Mouse (Mus musculus) stomach, embryonic 15.5 days (tissue): ENCODE measurements at regions not wholly inside any gene's neighbourhood (a gene's known extent, or its start where the extent isn't known, plus 50 kb on each side); places are given as distances from the start of the nearest gene placed in this dataset.
A peak's percentile ranks its signal among the peaks of the same experiment; 100 is the strongest.

ENCODE experiments used
- ATAC-seq: fragments of 200-750 bp; cut with Nextera tagmentation; 2 replicates; pipeline ENCODE4 v1.8.0; 2017; ENCODE audit warnings: low read depth, moderate number of reproducible peaks, moderate TSS enrichment; ENCODE audit not compliant: insufficient read depth, low FRiP score
- H3K27ac ChIP-seq: fragments of 300-500 bp; sonication (generic); 2 replicates; pipeline ENCODE4 v1.5.1; 2015; ENCODE audit warnings: mild to moderate bottlenecking, inconsistent platforms
- H3K27me3 ChIP-seq: fragments of 300-500 bp; sonication (generic); replicated peaks from 2 replicates; pipeline ENCODE4 v1.6.1; 2015; ENCODE audit warnings: inconsistent platforms
- H3K36me3 ChIP-seq: fragments of 300-500 bp; sonication (generic); 2 replicates; pipeline ENCODE4 v1.6.1; 2015; ENCODE audit warnings: inconsistent platforms
- H3K4me1 ChIP-seq: fragments of 300-500 bp; sonication (generic); 2 replicates; pipeline ENCODE4 v1.6.1; 2015; ENCODE audit warnings: inconsistent platforms
- H3K4me2 ChIP-seq: fragments of 300-500 bp; sonication (generic); 2 replicates; pipeline ENCODE4 v1.6.1; 2015; ENCODE audit warnings: mild to moderate bottlenecking, inconsistent platforms
- H3K4me3 ChIP-seq: fragments of 300-500 bp; sonication (generic); replicated peaks from 2 replicates; pipeline ENCODE4 v1.5.1; 2015; ENCODE audit warnings: inconsistent platforms
- H3K9ac ChIP-seq: fragments of 300-500 bp; sonication (generic); 2 replicates; pipeline ENCODE4 v1.6.1; 2015; ENCODE audit warnings: inconsistent platforms
- H3K9me3 ChIP-seq: fragments of 300-500 bp; sonication (generic); 2 replicates; pipeline ENCODE4 v1.6.1; 2016; ENCODE audit warnings: inconsistent platforms
- WGBS: fragments of 180-500 bp; shearing (Covaris S2); methylation state at CpG from one replicate; pipeline ENCODE4 v1.1.7; 2015; 5-methylcytosine and 5-hydroxymethylcytosine counted together

DNA sequence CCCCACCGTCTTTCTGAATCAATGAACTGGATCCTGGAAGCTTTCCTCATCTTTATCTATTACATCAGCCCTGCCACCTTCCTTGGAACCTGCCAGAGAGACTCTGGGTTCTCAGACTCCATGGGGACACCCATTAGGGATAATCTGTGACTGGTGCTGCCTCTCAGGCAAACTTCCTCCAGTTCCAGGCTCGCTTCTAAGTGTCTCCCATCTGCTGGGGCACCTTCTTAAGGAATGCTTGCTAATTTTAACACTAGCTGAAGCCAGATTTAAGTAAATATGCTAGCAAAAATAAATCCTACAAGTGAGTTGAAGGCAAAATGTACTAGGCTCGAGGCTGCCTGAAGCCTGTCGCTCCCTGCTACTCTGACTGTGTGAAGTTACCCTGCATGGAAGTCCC lies 127.9 kb downstream of the Vegfa start:
- Histone ChIP-seq H3K9ac (no peak overlapping the region), H3K27me3 (no peaks in the 10 kb centered on the region), H3K9me3 (no peaks in the 10 kb centered on the region), H3K36me3 (no peaks in the 10 kb centered on the region), H3K4me1 (no peaks in the 10 kb centered on the region), H3K27ac (no peak overlapping the region), H3K4me3 (no peak overlapping the region), H3K4me2 (no peak overlapping the region)
- no peak for ATAC-seq
- 65% methylated on average over 4 of the region's 4 CpGs for WGBS

DNA sequence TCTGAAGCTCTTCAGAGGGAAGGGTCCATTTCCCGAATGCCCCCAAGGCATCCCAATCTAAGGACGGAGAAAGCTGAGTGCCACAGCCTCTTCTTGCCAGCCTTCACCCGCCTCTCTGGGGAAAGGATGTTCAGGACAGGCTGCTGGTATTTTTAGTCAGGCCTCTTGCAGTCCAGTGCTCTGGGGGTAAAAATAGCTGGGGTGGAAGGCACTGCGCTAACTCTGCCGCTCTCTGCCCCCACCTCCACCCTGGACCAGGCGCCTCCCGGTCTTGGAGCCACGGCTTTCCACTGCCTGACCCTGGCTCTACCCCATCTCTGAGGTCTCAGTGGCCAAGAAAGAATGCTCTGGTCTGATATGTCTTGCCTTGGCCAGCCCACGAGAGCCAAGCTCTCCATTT lies 128.9 kb downstream of the Vegfa start:
- H3K27ac ChIP-seq: no peak overlapping the region
- 84% methylated on average over 9 of the region's 9 CpGs for WGBS
- H3K4me2 ChIP-seq: no peak overlapping the region
- ATAC-seq: no peak
- H3K27me3 ChIP-seq: no peaks in the 10 kb centered on the region
- no peak overlapping the region for H3K4me3 ChIP-seq
- H3K36me3 ChIP-seq: no peaks in the 10 kb centered on the region
- H3K4me1 ChIP-seq: no peaks in the 10 kb centered on the region
- no peak overlapping the region for H3K9ac ChIP-seq
- no peaks in the 10 kb centered on the region for H3K9me3 ChIP-seq

DNA sequence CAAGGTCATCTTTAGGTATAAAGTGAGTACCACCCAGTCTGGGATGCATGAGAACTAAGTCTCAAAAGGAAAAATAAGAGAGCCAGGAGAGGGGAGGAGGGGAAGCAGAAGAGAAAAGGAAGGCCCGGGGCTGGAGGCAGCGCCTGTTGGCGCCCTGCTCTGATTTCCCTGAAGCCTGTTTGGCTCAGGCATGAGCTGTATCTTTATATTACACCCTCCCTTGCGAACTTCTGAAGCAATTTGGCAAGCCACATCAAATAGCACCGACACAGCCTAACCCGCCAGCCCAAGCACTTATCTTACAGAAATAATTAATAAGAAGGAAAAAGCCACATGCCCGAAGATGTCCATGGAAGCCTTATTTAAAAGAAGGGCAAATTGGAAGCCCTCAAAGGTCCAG lies 129.5 kb downstream of the Vegfa start:
- no peak for ATAC-seq
- Histone ChIP-seq H3K36me3 (no peaks in the 10 kb centered on the region), H3K27me3 (no peaks in the 10 kb centered on the region), H3K4me1 (no peaks in the 10 kb centered on the region), H3K9me3 (no peaks in the 10 kb centered on the region), H3K4me2 (no peak overlapping the region), H3K9ac (no peak overlapping the region), H3K4me3 (no peak overlapping the region), H3K27ac (no peak overlapping the region)
- WGBS: 89% methylated on average over 7 of the region's 7 CpGs

DNA sequence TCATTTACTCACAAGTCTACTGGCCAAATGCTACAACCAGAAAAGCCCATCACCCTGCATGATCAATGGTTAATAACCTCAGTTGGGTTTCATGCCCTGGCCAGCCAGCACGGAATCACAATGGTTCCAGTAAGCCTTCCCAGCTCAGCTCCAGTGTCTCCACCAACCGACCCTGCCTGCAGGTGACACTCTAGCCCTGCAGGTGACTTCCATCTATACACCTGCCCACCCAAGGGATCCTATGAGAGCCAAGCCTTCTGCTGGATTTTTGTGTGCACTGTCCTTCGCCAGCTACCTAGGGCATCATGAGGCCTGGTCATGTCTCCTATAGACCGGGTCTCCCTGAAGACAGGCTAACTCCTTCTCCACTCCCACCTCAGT lies 135.3 kb downstream of the Vegfa start:
- no peak overlapping the region for H3K27ac ChIP-seq
- H3K27me3 ChIP-seq: no peaks in the 10 kb centered on the region
- H3K36me3 ChIP-seq: no peaks in the 10 kb centered on the region
- no peak for ATAC-seq
- no peaks in the 10 kb centered on the region for H3K4me1 ChIP-seq
- no peak overlapping the region for H3K9ac ChIP-seq
- WGBS: 63% methylated on average over 4 of the region's 4 CpGs
- no peak overlapping the region for H3K4me3 ChIP-seq
- H3K4me2 ChIP-seq: no peak overlapping the region
- no peaks in the 10 kb centered on the region for H3K9me3 ChIP-seq

DNA sequence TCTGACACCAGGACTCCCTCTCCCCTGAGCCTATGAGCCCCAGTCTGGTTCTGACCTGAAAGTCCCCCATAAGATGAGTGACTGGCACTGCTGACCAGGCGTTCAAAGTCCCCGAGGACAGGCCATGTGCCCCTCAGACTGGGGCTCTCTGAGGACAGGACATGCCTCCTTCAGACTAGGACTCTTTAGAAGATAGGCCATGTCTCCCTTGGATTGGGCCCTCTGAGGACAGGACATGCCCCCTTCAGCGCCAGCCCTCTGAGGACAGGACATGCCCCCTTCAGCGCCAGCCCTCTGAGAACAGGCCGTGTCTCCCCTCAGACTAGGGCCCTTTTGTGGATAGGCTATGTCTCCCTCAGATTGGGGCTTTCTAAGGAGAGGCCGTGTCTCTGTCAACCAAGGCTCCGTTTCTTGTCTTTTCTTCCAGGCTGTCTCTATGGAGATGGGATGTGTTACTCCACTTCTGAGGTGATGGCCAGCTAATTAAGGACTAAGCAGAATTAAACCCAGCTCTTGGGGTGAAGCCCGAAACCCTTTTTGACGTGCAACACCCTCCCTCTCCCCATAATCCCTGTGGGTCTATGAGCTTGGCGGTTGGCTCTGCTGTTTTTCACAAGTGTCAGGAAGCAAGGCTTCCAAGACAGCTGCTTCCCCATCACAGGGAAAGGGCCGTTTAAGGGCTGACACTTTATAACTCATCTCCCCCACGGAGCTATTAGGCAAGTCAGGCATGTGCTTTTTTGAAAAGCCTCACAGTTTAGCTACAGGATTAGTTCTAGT lies 135.8 kb downstream of the Vegfa start:
- Histone ChIP-seq H3K9me3 (no peaks in the 10 kb centered on the region), H3K4me3 (no peak overlapping the region), H3K36me3 (no peaks in the 10 kb centered on the region), H3K9ac (no peak overlapping the region), H3K4me1 (no peaks in the 10 kb centered on the region), H3K4me2 (no peak overlapping the region), H3K27ac (no peak overlapping the region), H3K27me3 (no peaks in the 10 kb centered on the region)
- ATAC-seq: no peak
- WGBS: 58% methylated on average over 12 of the region's 12 CpGs

DNA sequence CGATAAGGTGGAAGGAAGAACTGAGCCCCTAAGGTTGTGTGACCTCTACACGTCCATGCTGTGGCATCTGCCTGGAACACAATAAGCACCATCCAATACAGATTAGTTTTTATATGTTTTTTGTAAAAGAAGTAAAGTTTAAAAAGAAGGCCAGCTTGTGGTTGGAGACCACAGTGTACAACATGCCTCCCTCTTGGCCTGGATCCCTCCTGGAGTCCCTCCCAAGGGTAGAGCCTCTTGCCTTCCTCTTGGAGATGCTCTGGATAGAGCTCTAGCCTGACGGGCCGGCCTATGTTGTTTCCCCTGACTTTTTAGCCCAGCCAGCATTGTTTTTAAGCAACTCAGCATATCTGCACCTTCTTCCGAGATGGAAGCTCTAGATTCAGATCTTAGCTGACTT lies 138.0 kb downstream of the Vegfa start:
- ATAC-seq: no peak
- no peaks in the 10 kb centered on the region for H3K27me3 ChIP-seq
- no peak overlapping the region for H3K4me2 ChIP-seq
- H3K9ac ChIP-seq: no peak overlapping the region
- no peaks in the 10 kb centered on the region for H3K36me3 ChIP-seq
- H3K4me1 ChIP-seq: 0 out of 2 replicates have a peak, but pooled peaks cover 5% of the 10 kb centered on the region
- WGBS: 85% methylated on average over 5 of the region's 5 CpGs
- no peaks in the 10 kb centered on the region for H3K9me3 ChIP-seq
- no peak overlapping the region for H3K27ac ChIP-seq
- H3K4me3 ChIP-seq: no peak overlapping the region

DNA sequence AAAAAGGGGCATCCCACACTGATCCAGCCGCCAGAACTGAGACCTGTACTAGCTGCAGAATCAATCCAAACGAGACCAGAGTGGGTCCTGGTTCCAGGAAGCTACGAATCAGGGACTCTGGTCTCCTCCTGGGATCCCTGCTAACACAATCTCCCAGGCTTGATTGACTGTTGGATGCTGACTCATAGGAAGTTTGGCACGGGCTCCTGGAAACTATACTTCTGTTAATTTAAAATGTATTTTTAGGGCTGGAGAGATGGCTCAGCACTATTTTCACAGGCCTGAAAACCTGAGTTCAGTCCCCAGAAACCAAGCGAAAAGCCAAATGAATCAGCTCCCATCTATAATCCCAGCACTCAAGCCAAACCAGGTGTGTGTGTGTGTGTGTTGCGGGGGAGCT lies 138.5 kb downstream of the Vegfa start:
- ATAC-seq: no peak
- no peak overlapping the region for H3K9ac ChIP-seq
- H3K9me3 ChIP-seq: no peaks in the 10 kb centered on the region
- no peak overlapping the region for H3K27ac ChIP-seq
- H3K27me3 ChIP-seq: no peaks in the 10 kb centered on the region
- H3K36me3 ChIP-seq: no peaks in the 10 kb centered on the region
- no peak overlapping the region for H3K4me2 ChIP-seq
- no peak overlapping the region for H3K4me3 ChIP-seq
- H3K4me1 ChIP-seq: 0 out of 2 replicates have a peak, but pooled peaks cover 5% of the 10 kb centered on the region
- 72% methylated on average over 6 of the region's 6 CpGs for WGBS

DNA sequence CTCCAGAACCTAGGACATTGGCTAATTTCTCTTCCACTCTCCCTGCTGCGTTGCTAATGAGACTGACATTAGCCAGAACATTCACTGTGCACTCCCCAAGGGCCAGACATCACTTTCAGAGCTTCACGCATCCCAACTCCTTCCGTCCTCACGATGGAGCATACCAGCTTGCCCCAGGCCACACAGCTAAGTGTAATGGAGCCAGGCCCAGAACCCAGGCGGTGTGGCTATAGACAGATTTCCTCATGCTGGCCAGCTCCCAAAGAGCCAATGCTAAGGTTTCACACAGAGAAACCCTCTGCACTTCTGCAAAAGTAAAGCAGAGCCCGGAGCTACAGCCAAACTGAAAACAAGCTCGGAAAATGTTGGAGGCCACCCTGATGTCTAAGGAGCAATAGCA lies 139.1 kb downstream of the Vegfa start:
- Histone ChIP-seq H3K27ac (no peak overlapping the region), H3K36me3 (no peaks in the 10 kb centered on the region), H3K27me3 (no peaks in the 10 kb centered on the region), H3K4me3 (no peak overlapping the region), H3K9ac (no peak overlapping the region), H3K9me3 (no peaks in the 10 kb centered on the region), H3K4me1 (0 out of 2 replicates have a peak, but pooled peaks cover 5% of the 10 kb centered on the region), H3K4me2 (no peak overlapping the region)
- WGBS: 72% methylated on average over 7 of the region's 7 CpGs
- ATAC-seq: no peak

DNA sequence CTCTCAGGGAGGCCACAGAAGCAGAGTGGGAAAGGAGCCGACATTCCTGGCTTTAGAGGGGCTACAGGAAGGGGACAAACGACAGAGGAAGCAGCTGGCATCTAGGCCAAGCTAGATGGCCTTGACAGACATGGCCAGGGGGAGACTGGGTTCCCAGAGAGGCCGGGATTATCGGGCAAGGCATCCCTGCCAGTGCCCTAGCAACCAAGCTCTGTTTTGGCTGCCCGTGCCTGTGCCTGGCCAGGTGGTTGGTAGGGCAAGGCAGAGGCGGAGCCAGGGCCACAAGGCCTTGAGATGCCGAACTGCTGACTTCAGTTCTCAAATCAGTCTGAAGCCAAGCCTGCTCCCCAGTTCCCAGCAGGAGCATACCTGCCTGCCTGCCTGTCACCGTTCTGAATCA lies 142.7 kb downstream of the Vegfa start:
- Histone ChIP-seq H3K4me3 (no peak overlapping the region), H3K4me1 (peaks cover 13% of the 10 kb centered on the region), H3K36me3 (no peaks in the 10 kb centered on the region), H3K9me3 (no peaks in the 10 kb centered on the region), H3K27ac (no peak overlapping the region), H3K4me2 (no peak overlapping the region), H3K9ac (no peak overlapping the region), H3K27me3 (no peaks in the 10 kb centered on the region)
- 52% methylated on average over 8 of the region's 8 CpGs for WGBS
- no peak; the same call in 1 of the 2 replicates for ATAC-seq

DNA sequence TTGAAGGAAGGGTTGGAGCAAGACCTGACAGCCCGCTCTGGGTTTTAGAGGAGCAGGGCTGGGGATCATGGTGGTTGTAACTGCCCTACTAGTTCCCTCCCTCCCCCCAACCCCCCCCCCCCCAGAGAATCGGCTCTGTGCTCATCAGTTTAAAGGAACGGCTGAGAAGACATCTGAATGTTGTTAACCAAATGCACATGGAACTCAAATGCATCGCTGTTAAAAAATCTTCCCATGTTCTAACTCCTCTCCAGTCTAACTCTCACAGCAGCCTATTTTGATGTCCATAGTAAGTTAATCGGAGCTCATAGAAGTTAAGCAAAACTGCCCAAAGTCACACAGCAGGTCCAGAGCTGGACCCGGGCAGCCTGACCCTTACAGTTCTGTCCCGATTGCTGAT lies 143.1 kb downstream of the Vegfa start:
- no peak overlapping the region for H3K4me3 ChIP-seq
- no peak overlapping the region for H3K4me2 ChIP-seq
- H3K27ac ChIP-seq: no peak overlapping the region
- ATAC-seq: no peak
- H3K4me1 ChIP-seq: peaks cover 13% of the 10 kb centered on the region
- no peaks in the 10 kb centered on the region for H3K27me3 ChIP-seq
- no peak overlapping the region for H3K9ac ChIP-seq
- 50% methylated on average over 7 of the region's 7 CpGs for WGBS
- H3K9me3 ChIP-seq: no peaks in the 10 kb centered on the region
- H3K36me3 ChIP-seq: no peaks in the 10 kb centered on the region

DNA sequence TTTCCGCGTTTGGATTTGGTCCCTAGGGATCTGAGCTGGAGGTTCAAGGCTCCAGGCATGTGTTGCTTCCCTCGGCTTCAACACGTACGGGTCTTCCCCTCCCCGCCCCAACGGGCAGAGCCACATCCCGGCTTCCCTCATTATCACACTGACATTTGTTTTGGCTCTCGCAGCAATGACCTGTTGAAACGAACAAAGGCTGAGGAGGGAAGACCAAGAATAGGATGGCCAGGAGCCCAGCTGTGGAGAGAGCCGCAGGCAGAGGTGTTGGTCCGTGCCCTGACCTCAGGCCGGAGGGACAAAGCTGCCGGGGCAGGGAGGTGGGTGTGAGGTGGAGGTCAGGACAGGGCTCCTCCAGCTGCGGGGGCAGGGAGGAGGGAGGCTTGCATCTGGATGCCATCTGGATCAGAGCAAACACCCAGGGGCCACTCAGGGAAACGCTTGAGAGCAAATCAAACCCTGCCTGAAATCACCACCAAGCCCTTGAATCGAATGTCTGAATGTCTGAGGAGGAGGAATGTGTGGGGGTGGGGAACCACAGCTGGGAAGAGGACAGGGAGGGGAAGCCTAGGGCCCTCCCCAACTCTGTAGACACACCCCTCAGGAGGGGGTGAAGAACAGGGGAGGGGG lies 145.6 kb downstream of the Vegfa start:
- Histone ChIP-seq H3K27me3 (no peaks in the 10 kb centered on the region), H3K4me2 (no peak overlapping the region), H3K36me3 (no peaks in the 10 kb centered on the region), H3K9ac (no peak overlapping the region), H3K4me3 (no peak overlapping the region), H3K27ac (no peak overlapping the region), H3K4me1 (peaks cover 13% of the 10 kb centered on the region), H3K9me3 (no peaks in the 10 kb centered on the region)
- no peak for ATAC-seq
- 14% methylated on average over 17 of the region's 17 CpGs for WGBS

DNA sequence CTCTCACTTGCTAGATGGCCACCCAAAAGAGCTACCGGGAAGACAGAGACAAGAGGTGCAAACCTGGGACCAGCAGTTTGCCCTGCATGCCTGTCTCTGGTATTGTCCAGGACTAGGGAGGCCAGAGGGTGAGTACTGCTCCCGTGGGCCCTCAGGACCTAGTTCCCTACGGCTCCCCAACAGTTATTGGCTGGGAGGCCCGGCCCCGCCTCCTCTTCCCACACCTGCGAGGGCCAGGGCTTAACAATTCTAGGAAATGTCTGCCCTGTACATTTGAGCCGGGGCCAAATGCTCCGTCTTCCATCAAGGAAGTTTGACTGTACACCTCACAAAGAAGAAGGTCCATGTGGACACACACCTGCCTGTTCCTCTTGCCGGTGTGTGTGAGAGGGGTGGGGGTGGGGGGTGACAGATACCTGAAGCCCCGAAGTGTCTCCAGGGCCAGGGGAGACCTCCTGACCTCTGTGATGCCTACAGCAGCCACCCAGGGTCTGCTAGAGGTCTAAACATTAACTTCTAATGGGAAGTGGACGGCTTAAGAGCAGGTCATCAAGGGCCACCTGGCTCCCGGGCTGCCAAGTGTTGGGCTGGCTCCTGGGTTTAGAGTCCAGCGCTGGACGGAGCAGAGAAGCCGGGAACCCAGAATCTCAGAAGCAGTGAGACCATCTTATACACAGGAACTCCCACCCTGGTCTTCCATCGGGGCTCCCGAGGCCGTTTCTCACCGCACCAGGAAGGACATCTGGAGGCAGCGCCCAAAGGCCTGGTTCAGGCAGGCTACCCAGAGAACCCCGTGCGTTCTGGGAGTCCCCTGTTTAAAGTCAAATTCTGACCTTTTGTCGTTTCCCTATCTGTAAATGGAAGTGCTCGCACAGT lies 146.5 kb downstream of the Vegfa start:
- ATAC-seq: peak; percentile 59

More for the DNA sequence above, 146.5 kb downstream of the Vegfa start:
- H3K27me3 ChIP-seq: no peaks in the 10 kb centered on the region
- no peak overlapping the region for H3K4me2 ChIP-seq
- no peak overlapping the region for H3K9ac ChIP-seq
- H3K4me1 ChIP-seq: peaks cover 13% of the 10 kb centered on the region
- H3K9me3 ChIP-seq: no peaks in the 10 kb centered on the region
- 42% methylated on average over 24 of the region's 24 CpGs for WGBS
- no peak overlapping the region for H3K4me3 ChIP-seq
- H3K36me3 ChIP-seq: no peaks in the 10 kb centered on the region
- H3K27ac ChIP-seq: peak overlapping the region; percentile 27
